8 mouse cellular contexts compared by ENCODE assay signal in genomic region chr13:100833640-100834002, GRCm38 (mm10). TPM values are rescaled to one million over a fixed set of nuclear protein-coding genes. Genes with fewer than 3 reads are reported as not detected.
A peak's percentile ranks its signal among the peaks of the same experiment; 100 is the strongest.
DNase-seq lines count a peak whose midpoint lies in the region; ATAC-seq and TF ChIP-seq lines count a peak whose summit lies in the region.

No protein-coding gene starts in this region.

- peak overlapping the region; percentile 95 for H3K4me3 ChIP-seq in gastrocnemius, adult 2 months
- H3K4me3 ChIP-seq in testis, adult 2 months (ENCODE audit: control insufficient read depth, low read depth, low read length) = peak overlapping the region; percentile 80
- peak overlapping the region; percentile 90 for H3K4me3 ChIP-seq in liver, embryonic 15.5 days (replicated peaks)

- no peak for TF ChIP-seq CTCF in gastrocnemius, adult 2 months (IDR thresholded peaks at IDR 0.05)
- TF ChIP-seq CTCF in testis, adult 2 months (IDR thresholded peaks at IDR 0.05; ENCODE audit: control insufficient read depth, insufficient read depth, insufficient replicate concordance, low read depth, low read length) = no peak

- no peaks in the 10 kb centered on the region; the same call in 1 of the 2 replicates for H3K4me1 ChIP-seq in testis, adult 2 months (ENCODE audit: control insufficient read depth, insufficient read depth, low read length)
- peaks cover 25% of the 10 kb centered on the region for H3K4me1 ChIP-seq in liver, embryonic 15.5 days (replicated peaks)

- intact Hi-C loops in gastrocnemius, adult 2 months (cut with DNase I) = loop anchor here (2.0 to 10.0 kb wide), 4 partner anchors 46 to 341 kb away; partner anchors contain the start of genes Ccnb1, Gtf2h2 and Mrps36

- no peaks in the 10 kb centered on the region for H3K27me3 ChIP-seq in testis, adult 2 months (ENCODE audit: control insufficient read depth, insufficient read depth, low read length)
- no peaks in the 10 kb centered on the region for H3K27me3 ChIP-seq in liver, embryonic 15.5 days

- H3K9ac ChIP-seq in liver, embryonic 15.5 days = peak overlapping the region; percentile 98; the same call in 1 of the 2 replicates

- H3K4me2 ChIP-seq in liver, embryonic 15.5 days = peak overlapping the region; percentile 66

- ATAC-seq in liver, embryonic 15.5 days (ENCODE audit: insufficient read depth) = no peak

- 47% methylated on average over 6 of the region's 6 CpGs for WGBS in liver, embryonic 15.5 days (ENCODE audit: insufficient replicate concordance)

- peak overlapping the region; percentile 35; the same call in 1 of the 2 replicates for H3K27ac ChIP-seq in gastrocnemius, adult 2 months
- no peak overlapping the region for H3K27ac ChIP-seq in testis, adult 2 months (ENCODE audit: control insufficient read depth, insufficient read depth, low read depth, low read length)
- 0 out of 2 replicates have a peak overlapping the region, but pooled peaks have one; percentile 93 for H3K27ac ChIP-seq in liver, embryonic 15.5 days (replicated peaks)

- no peaks in the 10 kb centered on the region; the same call in 1 of the 2 replicates for H3K36me3 ChIP-seq in testis, adult 2 months (ENCODE audit: control insufficient read depth, insufficient read depth, low read length)
- H3K36me3 ChIP-seq in liver, embryonic 15.5 days (replicated peaks) = 0 out of 2 replicates have a peak, but pooled peaks cover 3% of the 10 kb centered on the region

- no peak for TF ChIP-seq POLR2A in testis, adult 2 months (IDR thresholded peaks at IDR 0.05; ENCODE audit: control insufficient read depth, low read depth, low read length)

- no peak for DNase-seq in gastrocnemius, adult 2 months
- DNase-seq in gastrocnemius, adult 18-20 months (ENCODE audit: low spot score) = no peak
- DNase-seq in testis, postnatal 14 days (ENCODE audit: low spot score) = no peak
- DNase-seq in ovary, postnatal 10 days (ENCODE audit: low spot score) = no peak
- DNase-seq in adrenal gland, postnatal 25 days = no peak
- no peak for DNase-seq in kidney, postnatal 14 days

- no peaks in the 10 kb centered on the region for H3K9me3 ChIP-seq in liver, embryonic 15.5 days (replicated peaks)

RNA-seq across cellular contexts. Expression of gene Slc30a5, which starts 0.4 kb away (rescaled TPM):
- total RNA-seq in gastrocnemius, adult 2 months (2021) = 10 to 100 TPM in 1 of 2 experiments, 1 to 10 TPM in 1; 9.1 to 13.6 TPM
- 10 to 100 TPM in 1 of 2 experiments, 1 to 10 TPM in 1; 9.4 to 10.7 TPM for total RNA-seq in gastrocnemius, adult 18-20 months (2021)
- polyA plus RNA-seq in testis, adult 2 months (2012; rRNA removed) = 8.9 and 12.5 TPM in 2 replicates
- polyA plus RNA-seq in liver, embryonic 15.5 days (2015; fragmentation: Nextera tagmentation; extraction: Ambion mirVana) = 25.1 and 25.5 TPM in 2 replicates
- total RNA-seq in adrenal gland, postnatal 25 days (2021) = 46.1 and 47.9 TPM in 2 replicates

RNA-seq across cellular contexts. Expression of gene Ccnb1, which starts 47.3 kb away (rescaled TPM):
- total RNA-seq in gastrocnemius, adult 2 months (2021) = not detected
- not detected for total RNA-seq in gastrocnemius, adult 18-20 months (2021)
- polyA plus RNA-seq in testis, adult 2 months (2012; rRNA removed) = 39.9 and 41.6 TPM in 2 replicates
- 221 and 222 TPM in 2 replicates for polyA plus RNA-seq in liver, embryonic 15.5 days (2015; fragmentation: Nextera tagmentation; extraction: Ambion mirVana)
- 9.4 and 12.2 TPM in 2 replicates for total RNA-seq in adrenal gland, postnatal 25 days (2021)

RNA-seq across cellular contexts. Expression of gene Cenph, which starts 57.9 kb away (rescaled TPM):
- not detected for total RNA-seq in gastrocnemius, adult 2 months (2021)
- not detected for total RNA-seq in gastrocnemius, adult 18-20 months (2021)
- 3.2 and 3.9 TPM in 2 replicates for polyA plus RNA-seq in testis, adult 2 months (2012; rRNA removed)
- 26.5 and 31.0 TPM in 2 replicates for polyA plus RNA-seq in liver, embryonic 15.5 days (2015; fragmentation: Nextera tagmentation; extraction: Ambion mirVana)
- total RNA-seq in adrenal gland, postnatal 25 days (2021) = 2.1 and 2.5 TPM in 2 replicates

Comparison
In these comparisons a context has a peak if more than half of its experiments do, and no peak if none do; other contexts are left out.
1. RNA of gene Ccnb1, which starts 47.3 kb away (total RNA-seq): 9.4 to 12.2 TPM in adrenal gland, postnatal 25 days; not detected in gastrocnemius, adult 2 months and not detected in gastrocnemius, adult 18-20 months; every median in the first group is over 10 times any median in the second.
2. Peak in every context shown above with its lines, with median percentiles within 50 percentile points of each other: H3K4me3 ChIP-seq.